Mouse (Mus musculus): ENCODE data around the gene Plekho1.
"Not testable (repeated sequence)": the region's sequence is repeated elsewhere in the genome, so short reads cannot be mapped to it uniquely, and the experiment has no call there.

The Plekho1 gene

GRCm38 (mm10) chr3:95953522-95953921 lies 42.3 kb downstream of the Plekho1 start:
- in situ Hi-C loops (cut with MboI, MseI), result no loop called here

GRCm38 (mm10) chr3:95953023-95953422 lies 42.8 kb downstream of the Plekho1 start:
- in situ Hi-C loops (cut with MboI, MseI), result no loop called here

- in situ Hi-C loops (cut with MboI, MseI), result not testable (repeated sequence)
Observed at GRCm38 (mm10) chr3:95951566-95951965, 44.2 kb downstream of the Plekho1 start.

- in situ Hi-C loops (cut with MboI, MseI), result no loop called here
Observed at GRCm38 (mm10) chr3:95950763-95951551, 44.8 kb downstream of the Plekho1 start.

GRCm38 (mm10) chr3:95948325-95948724 lies 47.5 kb downstream of the Plekho1 start:
- in situ Hi-C loops (cut with MboI, MseI), result loop anchor here in 1 of 2 experiments (10.0 kb wide), 1 partner anchor 174 kb away; no protein-coding TSS in a partner anchor

- in situ Hi-C loops (cut with MboI, MseI), result loop anchor here in 1 of 2 experiments (10.0 kb wide), 1 partner anchor 171 kb away; no protein-coding TSS in a partner anchor
Observed at GRCm38 (mm10) chr3:95945731-95946240, 50.0 kb downstream of the Plekho1 start.

- in situ Hi-C loops (cut with MboI, MseI), result loop anchor here in 1 of 2 experiments (10.0 kb wide), 1 partner anchor 170 kb away; no protein-coding TSS in a partner anchor
Observed at GRCm38 (mm10) chr3:95944742-95945141, 51.1 kb downstream of the Plekho1 start.

- in situ Hi-C loops (cut with MboI, MseI), result loop anchor here in 1 of 2 experiments (10.0 kb wide), 1 partner anchor 168 kb away; no protein-coding TSS in a partner anchor
Observed at GRCm38 (mm10) chr3:95943226-95943625, 52.6 kb downstream of the Plekho1 start.

GRCm38 (mm10) chr3:95942749-95943148 lies 53.1 kb downstream of the Plekho1 start:
- in situ Hi-C loops (cut with MboI, MseI), result loop anchor here in 1 of 2 experiments (10.0 kb wide), 1 partner anchor 168 kb away; no protein-coding TSS in a partner anchor

- in situ Hi-C loops (cut with MboI, MseI), result no loop called here
Observed at GRCm38 (mm10) chr3:95938835-95939234, 57.0 kb downstream of the Plekho1 start.

Data from T-helper 17 cell (primary cell).